Mouse (Mus musculus) G1E (cell line): ENCODE results near the gene Thbs4.

ENCODE experiments used
- CTCF ChIP-seq: IDR thresholded peaks from 2 replicates; pipeline ENCODE4 v1.5.1; 2012; ENCODE audit warnings: low read depth, low read length, inconsistent platforms, mixed read lengths
- GATA1 ChIP-seq: IDR thresholded peaks from 2 replicates; pipeline ENCODE4 v1.6.1; 2012; ENCODE audit warnings: borderline replicate concordance, low read length, inconsistent platforms, mixed read lengths
- TAL1 ChIP-seq: conservative IDR thresholded peaks from 2 replicates; pipeline ENCODE4 v1.6.1; 2012; ENCODE audit warnings: low read depth, low read length, inconsistent platforms, mixed read lengths

DNA sequence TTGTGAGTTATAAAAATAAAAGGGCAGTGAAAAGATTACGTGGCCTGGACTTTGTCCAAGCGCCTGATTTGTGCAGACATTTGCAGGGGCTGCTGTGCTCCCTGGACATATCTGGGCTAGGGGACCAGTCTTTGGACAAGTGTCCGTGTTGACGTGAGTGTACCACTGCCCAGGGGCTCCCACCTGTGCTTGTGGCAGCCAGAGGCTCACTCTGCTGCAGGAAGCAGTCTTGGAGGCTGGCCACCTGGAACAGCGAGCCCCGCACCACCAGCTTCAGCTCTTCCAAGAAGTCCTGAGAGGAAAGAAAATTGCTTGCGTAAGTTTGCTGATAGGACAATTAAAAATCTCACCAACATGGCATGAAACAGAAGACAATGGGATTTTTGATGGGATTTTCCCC, 18.7 kb downstream of the Thbs4 start:
- TF ChIP-seq CTCF: no peak
- no peak for TF ChIP-seq GATA1
- no peak for TF ChIP-seq TAL1
